Mouse (Mus musculus) liver, embryonic 16.5 days (tissue): Measurements from ENCODE around the gene Olfr652. TPM values are rescaled to one million over a fixed set of nuclear protein-coding genes. Genes with fewer than 3 reads are reported as not detected.

Source experiments
- ATAC-seq: fragments of 200-750 bp; cut with Nextera tagmentation; 2 replicates; pipeline ENCODE4 v1.8.0; 2017; ENCODE audit warnings: low read depth, mild to moderate bottlenecking, moderate number of reproducible peaks, moderate library complexity
- H3K27ac ChIP-seq: fragments of 300-500 bp; sonication (generic); 2 replicates; pipeline ENCODE4 v1.5.1; 2014; ENCODE audit warnings: mild to moderate bottlenecking, low read length
- H3K27me3 ChIP-seq: fragments of 300-500 bp; sonication (generic); 2 replicates; pipeline ENCODE4 v1.6.1; 2014; ENCODE audit warnings: low read depth, low read length, mixed read lengths; ENCODE audit not compliant: control insufficient read depth, insufficient read depth
- H3K36me3 ChIP-seq: fragments of 300-500 bp; sonication (generic); 2 replicates; pipeline ENCODE4 v1.6.1; 2014; ENCODE audit warnings: mild to moderate bottlenecking; ENCODE audit not compliant: control insufficient read depth, insufficient read depth
- H3K4me1 ChIP-seq: fragments of 300-500 bp; sonication (generic); 2 replicates; pipeline ENCODE4 v1.6.1; 2014; ENCODE audit warnings: low read depth, low read length, mixed read lengths; ENCODE audit not compliant: control insufficient read depth
- H3K4me2 ChIP-seq: fragments of 300-500 bp; sonication (generic); 2 replicates; pipeline ENCODE4 v1.6.1; 2014; ENCODE audit warnings: low read depth, low read length, mixed read lengths
- H3K4me3 ChIP-seq: fragments of 300-500 bp; sonication (generic); 2 replicates; pipeline ENCODE4 v1.5.1; 2014; ENCODE audit warnings: low read depth, mild to moderate bottlenecking, low read length
- H3K9ac ChIP-seq: fragments of 300-500 bp; sonication (generic); 2 replicates; pipeline ENCODE4 v1.6.1; 2014; ENCODE audit warnings: low read depth, low read length
- H3K9me3 ChIP-seq: fragments of 300-500 bp; sonication (generic); replicated peaks from 2 replicates; pipeline ENCODE4 v1.6.1; 2016; ENCODE audit warnings: low read length; ENCODE audit not compliant: control insufficient read depth
- WGBS: fragments of 180-500 bp; shearing (Covaris S2); extraction: QIAGEN DNeasy Blood & Tissue Kit; methylation state at CpG from one replicate; pipeline ENCODE4 v1.1.7; 2014; ENCODE audit not compliant: insufficient replicate concordance; 5-methylcytosine and 5-hydroxymethylcytosine counted together
- polyA plus RNA-seq: library from polyadenylated mRNA; unstranded; fragments of >200 nt; fragmentation: Nextera tagmentation; extraction: Ambion mirVana; gene quantifications from 2 replicates; pipeline ENCODE4 v1.2.1, GENCODE M21; 2015

The Olfr652 gene
- polyA plus RNA-seq, 1 experiment from 2014 or later = not detected

DNA sequence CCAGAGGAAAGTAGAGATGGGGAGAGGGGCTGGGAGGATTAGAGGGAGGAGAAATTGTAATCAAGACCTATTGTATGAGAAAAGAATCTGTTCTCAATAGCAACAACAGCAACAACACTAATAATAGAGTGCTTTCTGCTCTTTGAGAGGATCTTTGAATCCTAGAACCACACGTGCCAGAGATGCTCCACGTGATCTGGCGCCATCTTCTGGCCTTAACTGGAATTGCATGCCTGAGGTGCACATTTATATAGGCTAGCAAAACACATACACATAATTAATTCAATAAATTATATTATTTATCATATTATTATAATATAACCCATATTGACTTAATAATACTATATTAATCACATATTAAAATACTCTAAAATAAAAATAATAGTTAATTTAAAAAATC, 42.5 kb downstream of the Olfr652 start:
- Histone ChIP-seq H3K4me1 (no peaks in the 10 kb centered on the region), H3K9ac (no peak overlapping the region), H3K27ac (no peak overlapping the region), H3K9me3 (no peaks in the 10 kb centered on the region), H3K4me2 (no peak overlapping the region), H3K36me3 (no peaks in the 10 kb centered on the region), H3K4me3 (no peak overlapping the region), H3K27me3 (no peaks in the 10 kb centered on the region)
- WGBS = 1% methylated on average over 3 of the region's 3 CpGs
- ATAC-seq = no peak

DNA sequence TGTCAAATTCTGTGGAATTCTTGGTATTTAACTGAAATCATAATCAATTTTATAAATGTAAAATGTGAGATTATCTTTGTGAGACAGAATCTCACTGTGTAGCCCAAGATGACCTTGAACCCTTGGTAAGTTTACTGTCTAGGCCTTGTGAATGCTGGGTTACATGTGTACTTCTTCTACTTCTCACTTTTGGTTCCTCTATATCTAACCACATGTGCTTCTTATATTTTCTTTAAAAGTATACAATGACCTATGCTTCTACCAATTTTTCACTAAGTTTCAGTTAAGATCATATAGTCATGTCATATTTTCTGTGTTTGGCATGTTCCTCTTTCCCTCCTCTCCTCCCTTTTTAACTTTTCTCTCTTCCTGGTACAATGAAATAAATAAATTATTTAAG, 44.0 kb downstream of the Olfr652 start:
- Histone ChIP-seq H3K4me1 (no peaks in the 10 kb centered on the region), H3K9me3 (no peaks in the 10 kb centered on the region), H3K4me2 (no peak overlapping the region), H3K27ac (no peak overlapping the region), H3K36me3 (no peaks in the 10 kb centered on the region), H3K4me3 (no peak overlapping the region), H3K9ac (no peak overlapping the region), H3K27me3 (no peaks in the 10 kb centered on the region)
- no peak for ATAC-seq

DNA sequence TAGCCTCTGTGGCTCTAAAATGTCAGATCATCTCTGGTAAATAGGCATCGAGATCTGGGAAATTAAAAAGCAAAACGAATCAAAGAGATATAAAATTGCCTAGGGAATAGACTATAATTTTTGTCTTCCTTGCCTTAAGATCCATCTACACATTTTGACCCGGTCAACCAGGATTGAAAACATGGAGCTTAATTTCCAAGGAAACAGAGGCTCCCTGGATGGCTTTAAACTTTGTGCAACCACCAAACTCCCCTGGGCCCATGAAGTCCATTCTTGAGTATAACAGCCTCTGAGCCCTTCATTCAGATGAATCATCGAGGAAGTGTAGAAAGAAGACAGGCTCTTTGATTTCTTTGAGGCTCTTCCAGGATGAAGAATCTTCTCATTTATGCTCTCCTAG, 53.0 kb downstream of the Olfr652 start, which contains the start of gene Olfr656:
TSS of gene Olfr656 (plus strand) at position 301 of the 400 bp plus-strand sequence.
- 46% methylated on average over 4 of the region's 4 CpGs for WGBS
- H3K4me1 ChIP-seq = no peaks in the 10 kb centered on the region
- no peak within 1 kb of the TSS for H3K27ac ChIP-seq
- H3K4me2 ChIP-seq = no peak within 1 kb of the TSS
- no peaks in the 10 kb centered on the region for H3K9me3 ChIP-seq
- H3K36me3 ChIP-seq = no peaks in the 10 kb centered on the region
- no peaks in the 10 kb centered on the region for H3K27me3 ChIP-seq
- no peak for ATAC-seq
- no peak within 1 kb of the TSS for H3K4me3 ChIP-seq
- H3K9ac ChIP-seq = no peak within 1 kb of the TSS

Other genes starting within 250 kb of the Olfr652 start
- 2.8 and 3.0 TPM in 2 replicates for gene Trim12a, start 245.4 kb upstream of the Olfr652 start, polyA plus RNA-seq
- gene Trim34b, start 231.4 kb upstream of the Olfr652 start, polyA plus RNA-seq = 0.13 TPM in 1 of 2 replicates, not detected in the other
- gene Trim12c, start 207.5 kb upstream of the Olfr652 start, polyA plus RNA-seq = 0.97 and 1.0 TPM in 2 replicates
- 0.23 and 0.31 TPM in 2 replicates for gene Trim30b, start 191.0 kb upstream of the Olfr652 start, polyA plus RNA-seq
- gene Trim30c, start 160.1 kb upstream of the Olfr652 start, polyA plus RNA-seq = 0.30 and 0.34 TPM in 2 replicates
- 2.3 and 2.6 TPM in 2 replicates for gene Trim30a, start 95.7 kb upstream of the Olfr652 start, polyA plus RNA-seq
- 0.72 and 0.78 TPM in 2 replicates for gene Trim30d, start 53.1 kb upstream of the Olfr652 start, polyA plus RNA-seq
- gene Olfr651, start 10.8 kb upstream of the Olfr652 start, polyA plus RNA-seq = not detected in 2 replicates
- gene Olfr653, start 16.4 kb downstream of the Olfr652 start, polyA plus RNA-seq = not detected in 2 replicates
- not detected in 2 replicates for gene Olfr654, start 26.1 kb downstream of the Olfr652 start, polyA plus RNA-seq
- gene Olfr655, start 40.9 kb downstream of the Olfr652 start, polyA plus RNA-seq = not detected in 2 replicates
- not detected in 2 replicates for gene Olfr656, start 53.1 kb downstream of the Olfr652 start, polyA plus RNA-seq
- not detected in 2 replicates for gene Olfr657, start 63.9 kb downstream of the Olfr652 start, polyA plus RNA-seq
- gene Olfr658, start 86.4 kb downstream of the Olfr652 start, polyA plus RNA-seq = not detected in 2 replicates
- gene Olfr659, start 105.9 kb downstream of the Olfr652 start, polyA plus RNA-seq = not detected in 2 replicates
- not detected in 2 replicates for gene Olfr661, start 125.6 kb downstream of the Olfr652 start, polyA plus RNA-seq
- not detected in 2 replicates for gene Usp17le, start 216.6 kb downstream of the Olfr652 start, polyA plus RNA-seq